Mouse (Mus musculus) cerebellum, adult 11 months (tissue): Measurements from ENCODE around the gene Asah2.

Experiments
- DNase-seq: peaks from one replicate; pipeline ENCODE4 v3.0.0; 2022

Gene Asah2

GRCm38 (mm10) chr19:31971405-31971804, 136.6 kb downstream of the Asah2 start:
- no peak for DNase-seq

- DNase-seq: no peak
Observed at GRCm38 (mm10) chr19:31967933-31968532, 140.0 kb downstream of the Asah2 start.

- no peak for DNase-seq
Observed at GRCm38 (mm10) chr19:31963147-31963546, 144.9 kb downstream of the Asah2 start.

- DNase-seq: no peak
Observed at GRCm38 (mm10) chr19:31960434-31960833, 147.6 kb downstream of the Asah2 start.

GRCm38 (mm10) chr19:31956359-31956758, 151.7 kb downstream of the Asah2 start:
- no peak for DNase-seq

GRCm38 (mm10) chr19:31954696-31955095, 153.3 kb downstream of the Asah2 start:
- no peak for DNase-seq

- no peak for DNase-seq
Observed at GRCm38 (mm10) chr19:31954267-31954666, 153.7 kb downstream of the Asah2 start.

GRCm38 (mm10) chr19:31953799-31954198, 154.2 kb downstream of the Asah2 start:
- DNase-seq: no peak

- DNase-seq: no peak
Observed at GRCm38 (mm10) chr19:31950793-31951489, 157.1 kb downstream of the Asah2 start.
